Mouse (Mus musculus) gastrocnemius, adult 8-10 months (tissue): ENCODE results near the gene Olfr1356. TPM values are rescaled to one million over a fixed set of nuclear protein-coding genes. Genes with fewer than 3 reads are reported as not detected.
"Not testable (repeated sequence)": the region's sequence is repeated elsewhere in the genome, so short reads cannot be mapped to it uniquely, and the experiment has no call there.

Experiments used
- DNase-seq, 2 experiments: peaks; one replicate each; pipeline ENCODE4 v3.0.0; 2022; ENCODE audit warnings: low spot score in 2 of 2
- total RNA-seq, 4 experiments: library from RNA; stranded (reverse); gene quantifications; 2 replicates each; pipeline ENCODE4 v1.2.4; 2022

The Olfr1356 gene
- not detected for total RNA-seq

DNA sequence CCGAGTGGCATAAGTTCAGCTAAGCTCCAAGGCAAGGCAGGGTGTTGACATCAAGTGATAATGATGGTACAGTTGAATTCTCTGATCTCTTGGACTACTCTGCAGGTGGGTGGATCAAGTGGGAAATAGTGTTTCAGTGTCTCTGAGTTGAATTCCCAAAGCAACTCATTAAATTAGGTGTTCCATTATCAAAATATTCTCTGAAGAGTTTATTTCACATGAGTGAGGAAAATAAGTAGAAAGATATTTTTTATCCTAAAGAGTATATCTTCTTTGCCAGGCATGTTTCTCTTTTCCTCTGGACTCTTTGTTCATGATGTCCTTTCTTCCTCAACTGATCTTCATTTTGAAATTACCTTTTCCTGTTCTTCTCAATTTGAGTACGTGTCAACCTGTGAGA is at the start of gene Olfr1356:
TSS of gene Olfr1356 (minus strand) at position 101 of the 400 bp plus-strand sequence.
- DNase-seq: no peak

DNA sequence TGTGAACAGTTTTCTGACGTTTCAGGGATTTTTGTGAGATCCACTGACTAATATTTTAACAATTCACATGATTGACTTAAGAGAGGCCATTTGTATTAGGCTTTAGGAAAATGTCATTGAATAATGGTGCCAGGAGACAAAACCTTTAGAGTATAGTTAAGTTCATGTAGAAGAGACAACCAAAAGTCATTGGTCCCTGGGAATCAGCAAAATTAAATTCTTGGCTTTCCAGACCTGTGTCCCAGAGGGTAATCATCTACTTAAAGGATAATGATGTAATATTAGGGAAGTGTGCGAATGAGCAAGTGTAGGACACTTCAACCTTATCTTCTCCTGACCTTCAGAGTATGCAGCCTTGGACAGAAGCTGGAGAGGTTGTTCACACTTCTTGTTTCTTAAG is 23.3 kb upstream of the Olfr1356 start, which contains the start of gene Olfr1355:
TSS of gene Olfr1355 (plus strand) at position 301 of the 400 bp plus-strand sequence.
- DNase-seq: no peak

DNA sequence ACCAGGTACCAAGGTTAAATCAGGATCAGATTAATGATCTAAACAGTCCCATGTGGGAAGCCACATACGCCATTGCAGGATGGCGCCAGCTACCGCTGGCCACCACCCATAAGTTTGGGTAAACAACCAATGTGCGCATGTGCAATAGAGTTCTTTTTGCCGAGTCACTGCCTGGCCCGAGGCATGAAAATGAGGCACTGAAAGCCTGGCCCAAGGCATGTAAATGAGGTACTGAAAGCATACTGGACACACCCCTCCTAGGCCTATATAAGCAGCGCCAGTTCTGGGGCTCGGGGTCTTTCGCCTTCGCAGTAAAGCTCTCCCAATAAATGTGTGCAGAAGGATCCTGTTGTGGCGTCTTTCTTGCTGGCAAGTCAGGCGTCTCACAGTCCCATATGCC is 11.5 kb downstream of the Olfr1356 start:
- not testable (repeated sequence) for DNase-seq

DNA sequence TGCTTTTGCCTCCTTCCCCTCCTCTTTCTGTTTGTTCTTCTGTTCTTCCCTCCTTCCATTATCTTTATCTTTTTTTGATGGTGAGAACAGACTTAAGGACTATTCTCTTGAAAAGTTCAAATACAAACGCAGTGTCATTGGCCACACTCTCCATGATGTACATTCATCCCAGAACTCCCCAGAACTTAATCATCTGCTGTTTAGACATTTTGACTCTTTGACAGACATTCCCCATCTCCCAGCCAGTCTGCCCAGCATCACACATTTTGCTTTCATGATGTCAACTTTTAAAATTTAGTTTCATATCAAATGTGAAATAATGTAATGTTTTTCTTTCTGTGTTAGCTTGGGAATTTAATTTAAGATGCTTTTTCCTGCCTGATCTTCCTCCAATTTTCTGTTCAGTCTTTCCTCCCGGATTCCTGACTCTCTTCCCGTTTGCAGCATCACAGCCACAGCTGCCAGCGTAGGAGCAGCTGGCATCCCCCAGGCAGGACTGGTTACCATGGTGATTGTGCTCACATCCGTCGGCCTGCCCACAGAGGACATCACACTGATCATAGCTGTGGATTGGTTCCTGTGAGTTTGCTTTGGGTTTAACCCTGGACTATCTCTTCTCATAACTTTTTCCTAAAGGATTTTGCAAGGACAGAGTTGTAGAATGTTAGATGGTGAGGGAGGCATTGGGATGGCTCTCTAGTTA is 39.5 kb downstream of the Olfr1356 start:
- DNase-seq: no peak

DNA sequence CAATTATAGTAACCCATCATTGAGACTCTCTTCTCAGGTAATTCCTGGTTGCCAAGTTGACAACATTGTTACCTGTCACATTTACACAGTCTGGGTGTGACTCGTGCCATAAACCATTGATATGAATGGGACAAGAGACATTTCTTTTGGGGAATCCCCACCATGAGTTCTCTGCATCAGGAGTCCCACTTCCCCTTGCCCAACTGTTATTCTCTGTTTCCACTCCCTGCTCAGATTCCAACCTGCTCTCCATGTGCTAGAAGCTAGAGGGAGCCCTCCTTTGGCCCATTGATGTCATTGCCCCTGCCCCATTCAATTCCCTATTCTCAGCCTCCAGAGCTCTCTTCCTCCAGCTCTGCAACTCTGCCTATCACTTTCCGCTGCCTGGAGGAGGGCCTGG is 50.5 kb downstream of the Olfr1356 start:
- DNase-seq: no peak

Other genes starting within 250 kb of the Olfr1356 start
- not detected for gene Olfr1357, start 234.1 kb downstream of the Olfr1356 start, total RNA-seq
- not detected for gene Casp14, start 133.9 kb downstream of the Olfr1356 start, total RNA-seq
- not detected for gene Ccdc105, start 99.1 kb downstream of the Olfr1356 start, total RNA-seq
- not detected for gene Slc1a6, start 71.7 kb downstream of the Olfr1356 start, total RNA-seq
- not detected for gene Olfr1355, start 23.4 kb upstream of the Olfr1356 start, total RNA-seq
- not detected for gene Olfr1354, start 61.0 kb upstream of the Olfr1356 start, total RNA-seq
- gene Olfr8, start 98.5 kb upstream of the Olfr1356 start, total RNA-seq: not detected
- gene Olfr1353, start 111.1 kb upstream of the Olfr1356 start, total RNA-seq: not detected
- not detected for gene Olfr1352, start 128.9 kb upstream of the Olfr1356 start, total RNA-seq
- not detected for gene Olfr1351, start 160.3 kb upstream of the Olfr1356 start, total RNA-seq
- not detected for gene Olfr57, start 176.6 kb upstream of the Olfr1356 start, total RNA-seq
- 10 to 100 TPM in 3 of 4 experiments, 1 to 10 TPM in 1; 9.6 to 12.1 (median 10.8) TPM for gene 2610008E11Rik, start 245.4 kb upstream of the Olfr1356 start, total RNA-seq